Mouse (Mus musculus): ENCODE data around the gene Bmp2k. TPM values are rescaled to one million over a fixed set of nuclear protein-coding genes. Genes with fewer than 3 reads are reported as not detected.

Gene Bmp2k
- total RNA-seq, 2 experiments from 2014 or later: 12.6 to 12.9 TPM

DNA sequence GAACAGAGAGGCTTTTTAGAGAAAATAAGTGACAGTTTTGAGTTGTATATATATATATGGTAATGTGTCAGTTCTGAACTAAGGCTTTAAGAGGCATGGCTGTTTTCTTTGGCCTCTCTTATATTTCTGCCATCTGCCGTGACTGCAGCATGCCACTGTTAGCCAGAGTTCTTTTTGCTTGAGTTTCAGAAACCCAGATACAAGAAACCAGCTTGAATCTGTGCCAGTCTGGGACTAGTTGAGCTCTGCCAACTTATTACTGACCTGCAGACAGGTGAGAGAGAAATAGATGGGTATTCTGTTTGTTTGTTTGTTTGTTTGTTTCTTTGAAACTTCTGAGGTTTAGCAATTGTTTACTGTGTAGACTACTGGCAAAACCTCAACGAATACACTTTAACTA, 137.8 kb downstream of the Bmp2k start:
- no peak for DNase-seq (ENCODE audit: low spot score in 2 of 2)
- intact Hi-C loops (cut with DNase I): no loop called here

Other genes with a start within 250 kb of the Bmp2k start
- 10 to 100 TPM; 11.1 to 16.7 TPM for gene Anxa3, start 204.3 kb upstream of the Bmp2k start, total RNA-seq (2021)
- gene Paqr3, start 113.9 kb downstream of the Bmp2k start, total RNA-seq (2021): 10 to 100 TPM; 25.1 to 29.6 TPM